Mouse (Mus musculus): Measurements from ENCODE around the gene Wscd2. TPM values are rescaled to one million over a fixed set of nuclear protein-coding genes. Genes with fewer than 3 reads are reported as not detected.

The Wscd2 gene
- 0.06 and 0.16 TPM in 2 replicates for polyA plus RNA-seq (2012)

DNA sequence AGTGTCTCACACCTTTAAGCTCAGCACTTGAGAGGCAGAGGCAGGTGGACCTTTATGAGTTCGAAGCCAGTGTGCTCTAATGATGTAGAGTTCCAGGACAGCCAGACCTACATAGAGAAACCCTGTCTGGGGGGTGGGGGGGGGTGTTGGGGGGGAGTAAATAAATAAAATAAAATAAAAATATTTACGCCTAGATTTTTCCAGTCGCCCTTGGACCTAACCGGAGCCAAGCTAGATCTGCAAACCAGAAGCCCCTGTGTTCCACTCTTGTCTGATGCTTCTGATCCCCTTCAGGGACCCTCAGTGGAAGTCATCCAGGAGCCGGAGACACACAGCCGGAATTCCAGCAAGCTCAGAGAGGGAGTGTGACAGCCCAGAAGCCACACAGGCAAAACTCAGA, at the start of gene Wscd2:
Wscd2 (plus strand) TSS at position 301 of the 400 bp plus-strand sequence.

Other genes starting within 250 kb of the Wscd2 start
- gene Sgsm1, start 179.5 kb upstream of the Wscd2 start, polyA plus RNA-seq (2012): 0.16 and 1.3 TPM in 2 replicates
- gene Aym1, start 133.0 kb upstream of the Wscd2 start, polyA plus RNA-seq (2012): not detected in 2 replicates
- 0.16 and 0.39 TPM in 2 replicates for gene Cmklr1, start 160.1 kb downstream of the Wscd2 start, polyA plus RNA-seq (2012)
- gene 1700069L16Rik, start 234.4 kb downstream of the Wscd2 start, polyA plus RNA-seq (2012): not detected in 2 replicates
- 2.9 and 3.0 TPM in 2 replicates for gene Ficd, start 245.5 kb downstream of the Wscd2 start, polyA plus RNA-seq (2012)

Data from megakaryocyte-erythroid progenitor cell, adult 5 weeks (primary cell).